Mouse (Mus musculus) myocyte (in vitro differentiated cells): ENCODE measurements around the gene Ifi207.
"Not testable (repeated sequence)": the region's sequence is repeated elsewhere in the genome, so short reads cannot be mapped to it uniquely, and the experiment has no call there.

ENCODE experiments used
- MAX ChIP-seq: IDR thresholded peaks from one replicate; pipeline ENCODE4 v1.6.1; 2011; ENCODE audit warnings: low read depth, mild to moderate bottlenecking, control low read depth
- MYOG ChIP-seq, 3 experiments: IDR thresholded peaks; one replicate each; pipeline ENCODE4 v1.6.1; 2011; ENCODE audit warnings: control low read depth in 2 of 3, low read depth in 2 of 3, mild to moderate bottlenecking in 2 of 3; ENCODE audit not compliant: insufficient read length in 2 of 3, control insufficient read depth in 1 of 3, insufficient read depth in 1 of 3
- POLR2AphosphoS2 ChIP-seq: IDR thresholded peaks from one replicate; pipeline ENCODE4 v1.6.1; 2011; ENCODE audit warnings: low read depth, control low read depth; ENCODE audit not compliant: insufficient read length
- TCF12 ChIP-seq: IDR thresholded peaks from one replicate; pipeline ENCODE4 v1.6.1; 2011; ENCODE audit warnings: mild to moderate bottlenecking, control low read depth; ENCODE audit not compliant: poor library complexity, insufficient read depth, severe bottlenecking
- USF1 ChIP-seq: IDR thresholded peaks from one replicate; pipeline ENCODE4 v1.6.1; 2011; ENCODE audit warnings: low read depth, mild to moderate bottlenecking, control low read depth, moderate library complexity

DNA sequence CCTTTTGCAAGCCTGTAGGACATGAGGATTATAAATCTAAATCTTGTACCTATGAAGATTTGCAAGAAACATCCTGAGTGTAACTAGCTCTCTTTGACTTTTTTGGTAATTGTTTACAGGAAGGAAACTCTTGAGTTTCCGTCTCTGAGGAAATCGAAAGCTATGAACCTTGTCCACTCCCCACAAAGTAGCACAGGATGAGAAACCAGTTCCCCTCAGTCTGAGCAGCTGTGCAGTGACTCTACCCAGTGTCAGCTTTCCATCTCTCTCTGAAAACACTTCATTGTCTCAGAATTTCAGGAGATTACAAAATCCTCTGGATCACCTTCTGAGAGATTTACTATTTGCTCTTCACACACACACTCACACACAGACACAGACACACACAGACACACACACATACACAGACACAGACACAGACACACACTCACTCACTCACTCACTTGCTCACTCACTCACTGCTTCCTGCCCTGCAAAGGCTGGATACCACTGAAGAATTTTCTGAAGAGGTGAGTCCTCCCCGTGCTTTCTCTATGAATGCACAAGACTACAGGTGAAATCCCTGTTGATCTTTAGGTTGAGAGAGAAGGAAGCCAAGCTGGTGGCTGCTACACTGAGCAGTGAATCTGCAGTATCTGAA lies 68.0 kb downstream of the Ifi207 start, which contains the start of gene Ifi208:
- TF ChIP-seq USF1; MAX; TCF12; POLR2AphosphoS2; MYOG (IDR thresholded peaks at IDR 0.05; ENCODE audit: control insufficient read depth in 1 of 3, insufficient read depth in 1 of 3, insufficient read length in 2 of 3, low read depth in 2 of 3): not testable (repeated sequence)
